Mouse (Mus musculus) left cerebral cortex, postnatal 14 days (tissue): ENCODE results near the gene Snx10. TPM values are rescaled to one million over a fixed set of nuclear protein-coding genes. Genes with fewer than 3 reads are reported as not detected.

Source experiments
- DNase-seq, 2 experiments: peaks; one replicate each; pipeline ENCODE4 v3.0.0; 2021 to 2022; ENCODE audit warnings: low spot score in 2 of 2, mixed read lengths in 1 of 2
- intact Hi-C: fragments of 180-260 bp; cut with DNase I; formaldehyde crosslinking; loops from one replicate; pipeline ENCODE4 v1.15.1; 2025
- total RNA-seq, 2 experiments: library from RNA; stranded (reverse); gene quantifications; 2 replicates each; pipeline ENCODE4 v1.2.3; 2021

Snx10 gene
- total RNA-seq, 2 experiments from 2014 or later = 114 to 116 TPM

- intact Hi-C loops = no loop called here
- no peak for DNase-seq
Observed at GRCm38 (mm10) chr6:51574132-51574531, 50.4 kb downstream of the Snx10 start.

DNA sequence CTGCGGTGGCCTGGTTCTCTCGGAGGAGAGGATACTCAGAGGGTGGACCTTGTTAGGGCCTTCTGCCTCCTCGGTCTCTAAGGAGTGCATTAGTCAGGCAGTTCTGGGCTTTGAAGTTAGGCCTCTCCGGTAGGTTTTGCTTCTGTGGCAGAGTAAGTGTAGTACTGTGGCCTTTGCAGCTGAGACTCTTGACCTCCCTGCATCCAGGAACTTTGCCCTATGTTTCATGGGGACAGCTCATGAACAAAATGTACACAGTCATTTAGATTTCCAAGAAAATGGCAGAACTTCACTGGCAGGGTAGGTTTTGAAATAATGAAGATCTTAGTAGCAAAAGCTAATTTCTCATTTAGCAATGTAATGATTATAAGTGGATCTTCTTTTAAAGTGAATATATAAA lies 54.7 kb downstream of the Snx10 start:
- intact Hi-C loops = no loop called here
- no peak for DNase-seq

DNA sequence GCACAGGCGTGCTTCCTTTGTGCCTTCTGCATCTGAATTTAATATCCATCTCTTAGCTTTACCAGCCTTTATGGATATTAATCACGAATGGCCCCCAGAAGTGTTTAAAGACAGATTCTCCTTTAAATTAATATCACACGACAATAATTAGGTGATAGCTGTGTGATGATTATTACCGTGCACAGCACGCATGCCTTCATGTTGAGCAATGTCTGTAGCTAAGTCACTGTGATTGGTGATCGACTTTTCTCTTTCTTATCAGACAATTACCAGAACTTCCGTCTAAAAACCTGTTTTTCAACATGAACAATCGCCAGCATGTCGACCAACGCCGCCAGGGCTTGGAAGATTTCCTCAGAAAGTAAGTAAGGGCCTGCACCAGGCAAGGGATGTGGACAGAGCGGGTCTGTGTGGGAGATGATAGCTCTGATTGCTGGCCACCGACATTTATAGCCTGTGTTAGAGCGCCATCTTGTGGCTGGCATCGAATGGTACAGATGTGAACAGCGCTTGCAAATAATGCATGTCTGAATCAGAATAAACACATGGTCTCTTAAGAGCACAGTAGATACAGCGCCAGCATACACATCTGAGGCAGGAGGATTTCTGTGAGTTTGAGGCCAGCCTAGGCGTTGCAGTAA lies 56.5 kb downstream of the Snx10 start:
- DNase-seq = peak; percentile 80 to 87
- intact Hi-C loops = loop anchor here (2.0 to 5.0 kb wide), 3 partner anchors 108 to 371 kb away; partner anchors contain the start of gene Cbx3

GRCm38 (mm10) chr6:51581418-51581817 lies 57.7 kb downstream of the Snx10 start:
- intact Hi-C loops = loop anchor here (2.0 to 5.0 kb wide), 3 partner anchors 109 to 373 kb away; partner anchors contain the start of gene Cbx3
- DNase-seq = no peak

DNA sequence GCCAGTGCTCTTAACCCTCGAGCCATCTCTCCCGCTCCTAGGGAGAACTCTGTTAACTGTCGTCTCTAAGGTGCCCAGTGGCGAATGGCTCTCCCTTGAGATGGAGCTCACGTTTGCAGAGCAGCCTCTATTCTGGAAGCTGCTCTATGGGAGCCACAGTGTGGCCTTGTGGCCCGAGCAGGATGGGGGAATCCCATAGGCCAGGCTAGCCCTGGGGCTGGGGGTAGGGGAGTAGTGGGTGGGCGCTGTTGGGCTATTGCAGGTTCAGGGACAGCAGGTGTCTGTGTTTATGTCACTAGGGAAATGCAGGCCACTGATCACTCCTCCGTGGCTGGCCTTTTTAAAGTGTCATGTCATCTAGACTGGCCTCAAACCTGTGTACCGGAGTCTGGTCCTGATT lies 58.4 kb downstream of the Snx10 start:
- intact Hi-C loops = loop anchor here (5.0 kb wide), 1 partner anchor 110 kb away; the partner anchor contains the start of gene Cbx3

GRCm38 (mm10) chr6:51585980-51586379 lies 62.3 kb downstream of the Snx10 start:
- intact Hi-C loops = loop anchor here (1.0 to 5.0 kb wide), 2 partner anchors 271 to 636 kb away; partner anchors contain the start of gene Hoxa7

More for the DNA sequence above, 58.4 kb downstream of the Snx10 start:
- DNase-seq = no peak

DNA sequence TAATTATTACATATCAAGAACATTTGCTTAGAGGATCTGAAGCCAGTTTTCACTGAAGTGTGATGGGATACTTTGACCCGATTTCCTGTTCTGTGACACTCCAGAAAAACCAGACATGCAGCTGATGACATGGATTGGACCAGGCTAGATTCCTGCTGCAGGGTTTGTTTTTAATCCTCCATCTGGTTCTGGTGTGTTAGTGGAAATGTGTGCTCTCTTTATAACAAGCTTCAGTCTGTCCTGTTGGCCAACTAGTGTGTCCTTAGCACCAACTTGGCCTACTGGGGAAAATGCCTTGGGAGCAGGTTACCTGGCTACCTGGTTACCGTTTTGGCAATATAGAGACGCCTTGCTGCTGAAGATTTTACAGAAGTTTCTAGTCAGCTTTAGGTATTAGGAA lies 63.6 kb downstream of the Snx10 start:
- intact Hi-C loops = loop anchor here (5.0 kb wide), 1 partner anchor 635 kb away; the partner anchor contains the start of gene Hoxa7
- no peak for DNase-seq

More at GRCm38 (mm10) chr6:51585980-51586379, 62.3 kb downstream of the Snx10 start:
- DNase-seq = peak; percentile 70 to 81

GRCm38 (mm10) chr6:51591264-51591663 lies 67.6 kb downstream of the Snx10 start:
- DNase-seq = no peak
- intact Hi-C loops = no loop called here

DNA sequence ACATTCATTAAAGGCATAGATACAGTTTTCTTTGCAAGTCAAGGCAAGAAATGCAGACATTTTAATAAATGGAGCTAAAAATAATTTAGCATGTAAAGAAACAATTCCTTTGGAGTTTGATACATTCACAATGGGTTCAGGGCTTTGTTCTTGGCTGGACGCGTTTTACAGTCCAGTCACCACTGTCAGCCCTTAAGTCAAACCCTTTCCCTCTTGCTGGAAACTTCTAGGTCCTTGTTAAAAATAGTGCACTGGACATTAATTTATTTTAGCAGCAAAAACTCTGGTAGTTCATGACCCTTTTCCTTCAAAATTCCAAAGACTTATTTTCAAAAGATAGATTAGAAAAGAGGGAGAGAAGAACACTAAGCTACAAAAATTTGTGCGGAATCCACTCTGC lies 68.1 kb downstream of the Snx10 start:
- no peak for DNase-seq
- intact Hi-C loops = loop anchor here (1.0 kb wide), 1 partner anchor 257 kb away; no protein-coding TSS in a partner anchor

DNA sequence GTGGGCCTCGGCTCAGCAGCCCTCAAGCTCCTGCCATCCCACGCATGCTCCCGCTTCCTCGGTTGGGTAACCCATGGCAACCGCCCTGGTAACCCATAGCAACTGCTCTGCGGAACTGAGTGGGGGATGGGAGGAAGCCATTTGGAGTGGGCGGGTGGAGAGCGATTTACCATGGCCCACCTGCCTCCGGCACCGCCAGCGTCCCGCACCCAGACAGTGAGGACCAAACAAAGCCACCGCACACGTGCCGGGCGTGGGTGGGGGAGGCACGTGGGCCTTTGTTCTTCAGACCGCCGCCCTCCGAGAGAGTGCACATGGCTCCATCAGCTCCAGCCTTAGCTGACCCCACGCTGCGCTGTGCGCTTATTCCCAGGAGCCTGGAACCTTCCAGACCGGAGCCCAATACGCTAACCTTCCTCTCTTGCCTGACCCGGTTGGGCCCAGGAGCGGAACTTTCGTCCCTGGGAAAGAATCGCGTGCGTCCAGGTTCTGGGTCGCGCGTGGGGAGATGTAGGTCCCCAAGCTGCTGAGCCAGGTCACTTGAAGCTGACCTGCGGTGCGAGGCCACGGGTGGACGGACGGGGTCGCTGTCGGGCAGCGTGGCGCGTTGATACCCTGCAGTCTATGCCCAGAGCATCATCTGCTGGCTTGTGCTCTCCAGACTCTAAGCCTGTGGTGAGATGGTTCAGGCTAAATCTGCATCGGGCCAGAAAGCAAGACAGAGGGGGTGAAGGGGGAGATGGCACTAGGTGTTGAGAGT lies 68.8 kb downstream of the Snx10 start:
- peak; percentile 96 to 98 for DNase-seq
- intact Hi-C loops = loop anchor here (1.0 kb wide), 1 partner anchor 257 kb away; no protein-coding TSS in a partner anchor

DNA sequence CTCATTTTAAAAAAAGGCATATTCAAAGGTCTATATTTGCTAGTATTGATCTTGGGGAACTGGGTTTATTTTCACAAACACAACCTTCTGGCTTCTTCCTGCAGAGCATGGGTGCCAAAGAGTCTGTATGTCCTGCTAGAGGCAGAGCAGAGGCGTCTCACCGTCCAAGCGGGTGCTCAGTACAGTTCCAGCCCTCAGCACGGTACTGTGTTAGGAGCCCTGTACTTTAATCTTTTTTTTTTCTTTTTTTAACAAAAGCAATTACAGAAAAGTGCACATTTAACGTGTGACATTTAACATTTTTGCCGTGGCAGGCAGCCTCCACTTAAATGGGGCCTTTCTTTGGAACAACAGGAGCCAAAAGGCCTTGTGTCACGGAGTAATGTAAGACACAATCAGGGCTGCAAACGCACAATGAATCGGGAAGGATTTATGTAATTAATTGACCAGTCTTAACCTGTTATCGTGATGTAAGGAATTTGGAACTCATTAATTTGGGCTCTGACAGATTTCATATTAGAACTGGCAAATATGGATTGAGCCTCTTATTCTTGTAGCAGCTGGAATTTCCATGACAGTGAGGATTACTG lies 69.8 kb downstream of the Snx10 start:
- intact Hi-C loops = no loop called here
- DNase-seq = no peak

- peak in 1 of 2 experiments; percentile 56 for DNase-seq
- intact Hi-C loops = no loop called here
Observed at GRCm38 (mm10) chr6:51594516-51594915, 70.8 kb downstream of the Snx10 start.

GRCm38 (mm10) chr6:51598058-51598457 lies 74.4 kb downstream of the Snx10 start:
- intact Hi-C loops = no loop called here

DNA sequence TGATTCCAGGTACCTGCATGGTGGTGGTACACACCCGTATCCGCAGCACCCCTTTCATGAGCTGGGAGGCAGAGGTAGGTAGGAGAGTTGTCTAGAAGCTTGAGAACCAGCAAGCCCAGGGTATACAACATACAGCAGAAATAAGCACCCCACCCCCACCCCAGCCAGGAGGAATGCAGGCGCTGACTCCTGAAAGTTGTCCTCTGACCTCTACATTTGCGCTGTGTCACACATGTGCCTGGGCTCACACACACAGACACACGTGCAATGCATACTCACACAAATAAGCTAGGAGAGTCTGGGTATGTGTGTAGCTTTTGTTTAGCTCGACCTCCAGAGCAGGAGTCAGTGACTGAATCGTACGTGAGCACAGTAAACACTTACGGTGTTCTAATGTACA lies 76.7 kb downstream of the Snx10 start:
- no peak for DNase-seq
- intact Hi-C loops = no loop called here

More at GRCm38 (mm10) chr6:51598058-51598457, 74.4 kb downstream of the Snx10 start:
- no peak for DNase-seq

DNA sequence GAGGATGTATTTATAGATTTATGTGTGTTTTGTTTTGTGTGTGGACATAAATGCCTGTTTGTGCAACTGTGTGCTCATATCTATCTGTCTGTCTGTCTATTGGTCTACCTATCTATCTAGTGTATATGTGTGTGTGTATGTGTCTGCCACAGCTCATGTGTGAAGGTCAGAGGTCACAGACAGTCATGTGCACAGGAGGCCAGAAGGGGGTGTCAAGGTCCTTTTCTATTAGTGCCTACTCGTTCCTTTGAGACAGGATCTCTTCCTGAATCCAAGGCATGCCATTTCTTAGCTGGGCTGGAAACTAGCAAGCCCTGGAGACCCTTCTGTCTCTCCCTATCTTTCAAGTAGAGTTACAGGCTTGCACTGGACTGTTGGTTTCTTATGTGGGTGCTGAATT lies 78.6 kb downstream of the Snx10 start:
- DNase-seq = no peak
- intact Hi-C loops = no loop called here

- intact Hi-C loops = no loop called here
- no peak for DNase-seq
Observed at GRCm38 (mm10) chr6:51603691-51604090, 80.0 kb downstream of the Snx10 start.

GRCm38 (mm10) chr6:51606245-51606644 lies 82.5 kb downstream of the Snx10 start:
- no peak for DNase-seq
- intact Hi-C loops = no loop called here

DNA sequence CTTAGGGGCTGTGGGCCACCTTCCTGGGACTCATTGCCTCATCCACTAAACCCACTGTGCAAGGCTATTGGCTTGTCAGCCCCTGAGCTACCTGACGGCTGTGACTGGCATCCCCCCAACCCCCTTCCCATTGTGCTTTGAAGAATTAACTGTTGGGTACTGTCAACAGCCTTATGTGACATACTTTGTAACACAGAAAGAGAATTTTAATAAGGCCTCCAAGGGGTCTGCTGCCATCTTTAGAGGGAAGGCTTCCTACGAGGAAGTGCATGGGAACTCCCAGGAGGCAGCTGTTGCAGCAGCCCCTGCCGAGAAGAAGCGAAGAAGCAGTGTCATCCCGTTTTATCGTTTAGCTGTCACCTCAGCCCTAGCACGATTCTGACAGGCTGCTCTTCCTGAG lies 83.1 kb downstream of the Snx10 start:
- intact Hi-C loops = no loop called here
- DNase-seq = no peak

GRCm38 (mm10) chr6:51611621-51612020 lies 87.9 kb downstream of the Snx10 start:
- no peak for DNase-seq
- intact Hi-C loops = loop anchor here (10.0 kb wide), 1 partner anchor 113 kb away; no protein-coding TSS in a partner anchor
